Mouse (Mus musculus): ENCODE data around the gene Krt83. TPM values are rescaled to one million over a fixed set of nuclear protein-coding genes. Genes with fewer than 3 reads are reported as not detected.

Gene Krt83
- not detected in 4 replicates for total RNA-seq (2023)

GRCm38 (mm10) chr15:101491431-101491830 is at the start of gene Krt83:
Gene Krt83 (minus strand): TSS chr15:101491512.

GRCm38 (mm10) chr15:101532720-101533119 is 41.4 kb upstream of the Krt83 start, which contains the start of gene Krt84:
Gene Krt84 (minus strand): TSS chr15:101532820.

GRCm38 (mm10) chr15:101517161-101517560 is 25.8 kb upstream of the Krt83 start, which contains the start of gene Gm49425:
Gene Gm49425 (minus strand): TSS chr15:101517261.

GRCm38 (mm10) chr15:101472952-101473528 is 18.3 kb downstream of the Krt83 start, which contains the start of gene Krt86:
Gene Krt86 (plus strand): TSS chr15:101473478.

DNA sequence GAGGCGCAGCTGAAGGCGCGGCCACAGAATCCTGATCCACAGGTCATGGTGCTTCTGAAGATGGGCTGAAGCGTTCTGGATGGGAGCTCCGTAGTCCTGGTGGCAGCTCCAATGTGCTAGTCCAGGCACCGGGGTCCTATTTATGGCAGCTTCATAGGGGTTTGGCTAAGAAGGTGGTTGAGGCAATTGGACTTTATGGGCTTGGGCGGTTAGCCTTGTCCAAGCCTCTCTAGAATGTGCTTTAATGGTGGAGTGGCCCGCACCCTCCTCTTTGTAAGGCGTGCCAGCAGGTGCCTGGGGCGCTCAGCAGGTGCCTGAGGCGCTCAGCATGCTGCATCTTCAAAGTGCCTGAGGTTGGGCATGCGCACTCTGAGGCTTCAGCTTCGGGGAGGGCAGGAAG is 27.7 kb downstream of the Krt83 start, which contains the start of gene Krt81:
Gene Krt81 (minus strand): TSS at position 101 of the 400 bp plus-strand sequence.

DNA sequence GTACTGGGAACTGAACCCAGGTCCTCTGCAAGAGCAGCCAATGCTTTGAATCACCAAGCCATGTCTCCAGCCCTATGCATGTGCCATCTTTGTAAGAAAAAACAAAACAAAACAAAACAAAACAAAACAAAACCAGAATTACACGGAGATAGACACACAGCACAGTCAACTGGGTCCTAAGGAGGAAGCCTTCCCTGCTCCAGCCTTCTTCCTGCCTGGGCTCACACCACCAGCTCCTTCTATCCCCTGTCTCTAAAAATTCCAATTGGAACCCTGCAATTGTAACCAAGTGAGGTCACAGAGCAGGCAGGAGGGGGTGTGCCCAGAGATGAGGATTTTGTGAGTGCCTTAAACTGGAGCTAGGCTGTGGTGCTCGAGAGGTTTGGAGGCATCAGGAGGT is 43.9 kb downstream of the Krt83 start, which contains the start of gene Krt88:
Gene Krt88 (plus strand): TSS at position 301 of the 400 bp plus-strand sequence.

DNA sequence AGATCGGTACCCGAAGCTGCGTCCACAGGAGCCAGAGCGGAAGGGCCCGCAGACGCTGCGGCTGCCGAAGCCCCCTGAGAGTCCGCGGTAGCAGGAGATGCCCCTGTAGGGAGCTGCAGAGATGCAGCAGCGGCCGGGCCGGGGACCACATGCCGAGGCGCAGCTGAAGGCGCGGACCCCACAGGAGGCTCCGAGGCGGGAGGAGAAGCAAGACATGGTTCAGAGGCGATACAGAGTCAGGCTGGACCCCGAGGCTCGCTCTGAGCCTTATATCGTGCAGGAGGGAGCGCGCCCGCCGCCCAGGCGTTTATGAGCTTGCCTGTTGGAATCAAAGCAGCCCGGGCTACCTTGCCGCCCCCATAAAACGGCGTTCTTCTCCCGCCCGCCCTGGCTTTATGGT is 52.8 kb downstream of the Krt83 start, which contains the start of gene Krt87:
Gene Krt87 (minus strand): TSS at position 250 of the 400 bp plus-strand sequence.

Other genes starting within 250 kb of the Krt83 start
- 576 to 657 TPM (median 622 TPM) in 4 replicates for gene Nr4a1, start 237.2 kb downstream of the Krt83 start, total RNA-seq (2023)
- 64.1 to 70.9 TPM (median 69.3 TPM) in 4 replicates for gene Atg101, start 207.2 kb downstream of the Krt83 start, total RNA-seq (2023)
- gene 6030408B16Rik, start 198.3 kb downstream of the Krt83 start, total RNA-seq (2023) = 0.94 to 1.6 TPM (median 1.3 TPM) in 4 replicates
- gene Krt80, start 121.3 kb downstream of the Krt83 start, total RNA-seq (2023) = 0.19 to 0.33 TPM in 2 of 4 replicates, not detected in the others
- gene Krt7, start 80.5 kb downstream of the Krt83 start, total RNA-seq (2023) = not detected in 4 replicates
- gene Krt87, start 52.7 kb downstream of the Krt83 start, total RNA-seq (2023) = not detected in 4 replicates
- not detected in 4 replicates for gene Krt88, start 43.8 kb downstream of the Krt83 start, total RNA-seq (2023)
- not detected in 4 replicates for gene Krt81, start 27.8 kb downstream of the Krt83 start, total RNA-seq (2023)
- not detected in 4 replicates for gene Krt86, start 18.0 kb downstream of the Krt83 start, total RNA-seq (2023)
- not detected in 4 replicates for gene Gm49425, start 25.7 kb upstream of the Krt83 start, total RNA-seq (2023)
- not detected in 4 replicates for gene Krt84, start 41.3 kb upstream of the Krt83 start, total RNA-seq (2023)
- gene Krt82, start 59.2 kb upstream of the Krt83 start, total RNA-seq (2023) = not detected in 4 replicates
- gene Krt90, start 71.4 kb upstream of the Krt83 start, total RNA-seq (2023) = not detected in 4 replicates
- not detected in 4 replicates for gene Krt75, start 82.4 kb upstream of the Krt83 start, total RNA-seq (2023)
- not detected in 4 replicates for gene Gm5414, start 136.7 kb upstream of the Krt83 start, total RNA-seq (2023)
- gene Gm5478, start 155.9 kb upstream of the Krt83 start, total RNA-seq (2023) = not detected in 4 replicates
- gene Krt6b, start 188.8 kb upstream of the Krt83 start, total RNA-seq (2023) = not detected in 4 replicates
- not detected in 4 replicates for gene Krt6a, start 202.8 kb upstream of the Krt83 start, total RNA-seq (2023)
- not detected in 4 replicates for gene Krt5, start 221.4 kb upstream of the Krt83 start, total RNA-seq (2023)

Measured in B cell, adult 62 days (primary cell).